Comparison of ENCODE assay signal across 21 mouse cellular contexts in the genomic region with DNA sequence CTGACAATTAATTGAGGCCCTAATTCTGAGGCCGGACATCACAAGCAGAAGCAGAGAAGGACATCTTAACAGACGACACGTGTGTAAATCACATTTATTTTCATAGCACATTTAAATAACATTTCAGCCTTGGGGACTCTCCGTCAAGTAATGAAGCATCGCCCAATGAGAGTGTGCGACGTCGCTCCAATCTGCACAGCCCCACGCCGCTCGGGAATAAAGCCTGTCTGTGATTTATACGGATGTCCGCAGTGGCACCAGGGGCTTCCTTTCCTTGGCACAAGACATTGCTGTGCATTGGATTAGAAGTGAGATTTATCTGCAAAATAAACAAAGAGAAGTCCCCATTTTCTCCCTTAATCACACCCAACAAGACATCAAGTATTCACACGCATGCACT.
A peak's percentile ranks its signal among the peaks of the same experiment; 100 is the strongest.
DNase-seq lines count a peak whose midpoint lies in the region; ATAC-seq and TF ChIP-seq lines count a peak whose summit lies in the region.
"Had no signal": no experiment of that assay in that cellular context is flagged by ENCODE, and none has a peak within 500 bp of the region (broad histone marks: within the 10 kb centered on the region; RNA-seq: fewer than 3 reads in every experiment).

No protein-coding gene starts in this region.

- no peak for DNase-seq in neural tube, embryonic 10.5 days (ENCODE audit: extremely low spot score, low spot score)
- DNase-seq in limb, embryonic 10.5 days (ENCODE audit: low spot score) = no peak
- DNase-seq in left cerebral cortex, adult 2 months (ENCODE audit: extremely low spot score in 1 of 2, low spot score in 2 of 2) = no peak
- DNase-seq in gastrocnemius, postnatal 4 days (ENCODE audit: low spot score in 2 of 2) = no peak
- no peak for DNase-seq in stomach, postnatal 0 days (ENCODE audit: low spot score)
- DNase-seq: adrenal gland, adult 2 months; adrenal gland, postnatal 10 days; adrenal gland, postnatal 25 days; cerebellum, adult 11 months; cerebellum, adult 18-20 months; cerebellum, adult 8-10 months; cerebellum, adult 9-11 months; cerebellum, postnatal 14 days; cerebellum, postnatal 36 days; embryo, embryonic 11 days; forebrain, postnatal 0 days had no signal

- peak overlapping the region; percentile 24; the same call in 1 of the 2 replicates for H3K4me2 ChIP-seq in neural tube, embryonic 13.5 days
- no peak overlapping the region for H3K4me2 ChIP-seq in neural tube, embryonic 14.5 days (ENCODE audit: low read depth, low read length)
- H3K4me2 ChIP-seq in stomach, postnatal 0 days (replicated peaks; ENCODE audit: low read depth) = no peak overlapping the region
- H3K4me2 ChIP-seq: embryonic facial prominence, embryonic 12.5 days; forebrain, embryonic 13.5 days; forebrain, embryonic 15.5 days had no signal

- H3K4me3 ChIP-seq in neural tube, embryonic 13.5 days = no peak overlapping the region
- no peak overlapping the region for H3K4me3 ChIP-seq in limb, embryonic 10.5 days
- no peak overlapping the region for H3K4me3 ChIP-seq in neural tube, embryonic 14.5 days (ENCODE audit: low read depth, low read length)
- H3K4me3 ChIP-seq in left cerebral cortex, adult 2 months = no peak overlapping the region
- H3K4me3 ChIP-seq in stomach, postnatal 0 days (ENCODE audit: low read depth, low read length) = no peak overlapping the region
- H3K4me3 ChIP-seq: embryonic facial prominence, embryonic 12.5 days; forebrain, embryonic 13.5 days; forebrain, embryonic 15.5 days had no signal

- H3K9ac ChIP-seq in neural tube, embryonic 13.5 days = no peak overlapping the region
- no peak overlapping the region for H3K9ac ChIP-seq in neural tube, embryonic 14.5 days (replicated peaks; ENCODE audit: low read depth, low read length)
- H3K9ac ChIP-seq in stomach, postnatal 0 days (ENCODE audit: low read length) = no peak overlapping the region
- H3K9ac ChIP-seq: embryonic facial prominence, embryonic 12.5 days; forebrain, embryonic 13.5 days; forebrain, embryonic 15.5 days; forebrain, postnatal 0 days had no signal

- H3K27me3 ChIP-seq in neural tube, embryonic 13.5 days = peaks cover 3% of the 10 kb centered on the region; the same call in 1 of the 2 replicates
- peaks cover 6% of the 10 kb centered on the region; the same call in 1 of the 2 replicates for H3K27me3 ChIP-seq in limb, embryonic 10.5 days (ENCODE audit: low read depth, poor library complexity, severe bottlenecking)
- no peaks in the 10 kb centered on the region for H3K27me3 ChIP-seq in neural tube, embryonic 14.5 days (ENCODE audit: control insufficient read depth, insufficient read depth, low read length)
- H3K27me3 ChIP-seq in stomach, postnatal 0 days (ENCODE audit: control insufficient read depth, insufficient read depth, low read length) = no peaks in the 10 kb centered on the region

- TF ChIP-seq EP300 in stomach, postnatal 0 days (optimal IDR thresholded peaks at IDR 0.05) = no peak

- H3K27ac ChIP-seq in neural tube, embryonic 13.5 days (replicated peaks) = peak overlapping the region; percentile 46; the same call in 1 of the 2 replicates
- peak overlapping the region; percentile 66 for H3K27ac ChIP-seq in limb, embryonic 10.5 days
- H3K27ac ChIP-seq in neural tube, embryonic 14.5 days (ENCODE audit: low read depth, low read length) = no peak overlapping the region
- H3K27ac ChIP-seq in left cerebral cortex, adult 2 months = no peak overlapping the region
- no peak overlapping the region for H3K27ac ChIP-seq in stomach, postnatal 0 days (replicated peaks)
- H3K27ac ChIP-seq: embryonic facial prominence, embryonic 12.5 days; forebrain, embryonic 13.5 days; forebrain, embryonic 15.5 days had no signal

- WGBS in neural tube, embryonic 13.5 days = 49% methylated on average over 14 of the region's 14 CpGs
- 83% methylated on average over 14 of the region's 14 CpGs for WGBS in limb, embryonic 10.5 days
- 36% methylated on average over 14 of the region's 14 CpGs for WGBS in neural tube, embryonic 14.5 days
- WGBS in stomach, postnatal 0 days = 79% methylated on average over 14 of the region's 14 CpGs

- H3K4me1 ChIP-seq in neural tube, embryonic 13.5 days (replicated peaks) = peaks cover 7% of the 10 kb centered on the region; the same call in 1 of the 2 replicates
- peaks cover 73% of the 10 kb centered on the region for H3K4me1 ChIP-seq in limb, embryonic 10.5 days
- 0 out of 2 replicates have a peak, but pooled peaks cover 4% of the 10 kb centered on the region for H3K4me1 ChIP-seq in neural tube, embryonic 14.5 days (ENCODE audit: control insufficient read depth, insufficient read depth, low read length)
- H3K4me1 ChIP-seq in stomach, postnatal 0 days (replicated peaks; ENCODE audit: control insufficient read depth, insufficient read depth) = no peaks in the 10 kb centered on the region
- H3K4me1 ChIP-seq: embryonic facial prominence, embryonic 12.5 days; forebrain, embryonic 13.5 days; forebrain, embryonic 15.5 days had no signal

- intact Hi-C loops in left cerebral cortex, adult 2 months (cut with DNase I) = no loop called here

- H3K9me3 ChIP-seq in neural tube, embryonic 13.5 days = no peaks in the 10 kb centered on the region
- no peaks in the 10 kb centered on the region for H3K9me3 ChIP-seq in limb, embryonic 10.5 days (replicated peaks)
- no peaks in the 10 kb centered on the region for H3K9me3 ChIP-seq in neural tube, embryonic 14.5 days (ENCODE audit: control insufficient read depth, low read length)
- H3K9me3 ChIP-seq in stomach, postnatal 0 days (ENCODE audit: control insufficient read depth, low read length) = no peaks in the 10 kb centered on the region
- H3K9me3 ChIP-seq: embryonic facial prominence, embryonic 12.5 days; forebrain, embryonic 13.5 days; forebrain, embryonic 15.5 days had no signal

- ATAC-seq in neural tube, embryonic 13.5 days (ENCODE audit: low read depth) = peak; percentile 70; the same call in 1 of the 2 replicates
- ATAC-seq in neural tube, embryonic 14.5 days (ENCODE audit: low read depth) = peak; percentile 75
- no peak for ATAC-seq in stomach, postnatal 0 days (ENCODE audit: low FRiP score, low TSS enrichment)
- ATAC-seq: forebrain, embryonic 13.5 days; forebrain, embryonic 15.5 days; forebrain, postnatal 0 days had no signal

- no peaks in the 10 kb centered on the region for H3K36me3 ChIP-seq in neural tube, embryonic 13.5 days
- no peaks in the 10 kb centered on the region for H3K36me3 ChIP-seq in limb, embryonic 10.5 days
- no peaks in the 10 kb centered on the region for H3K36me3 ChIP-seq in neural tube, embryonic 14.5 days (ENCODE audit: control insufficient read depth, insufficient read depth, low read length)
- no peaks in the 10 kb centered on the region for H3K36me3 ChIP-seq in stomach, postnatal 0 days (ENCODE audit: control insufficient read depth, insufficient read depth, low read length)
- H3K36me3 ChIP-seq: embryonic facial prominence, embryonic 12.5 days; forebrain, embryonic 15.5 days had no signal

- no peak for TF ChIP-seq CTCF in left cerebral cortex, adult 2 months (IDR thresholded peaks at IDR 0.05)
- no peak for TF ChIP-seq CTCF in stomach, postnatal 0 days (IDR thresholded peaks at IDR 0.05; ENCODE audit: low read depth)

Comparison
In these comparisons a context has a peak if more than half of its experiments do, and no peak if none do; other contexts are left out.
1. H3K27ac ChIP-seq: peak in neural tube, embryonic 13.5 days (single experiment) and limb, embryonic 10.5 days (single experiment); none in neural tube, embryonic 14.5 days (single experiment), left cerebral cortex, adult 2 months (single experiment) and stomach, postnatal 0 days (single experiment).